Mouse (Mus musculus) olfactory bulb, adult 2 months (tissue): Measurements from ENCODE around the gene Nell1. TPM values are rescaled to one million over a fixed set of nuclear protein-coding genes. Genes with fewer than 3 reads are reported as not detected.

Experiments
- H3K27ac ChIP-seq: fragments of 200-500 bp; 2 replicates; pipeline ENCODE4 v1.5.1; 2012; ENCODE audit warnings: low read depth, low read length; ENCODE audit not compliant: insufficient read depth
- H3K4me1 ChIP-seq: fragments of 200-500 bp; 2 replicates; pipeline ENCODE4 v1.6.1; 2012; ENCODE audit warnings: low read length; ENCODE audit not compliant: control insufficient read depth, insufficient read depth
- H3K4me3 ChIP-seq: fragments of 200-500 bp; 2 replicates; pipeline ENCODE4 v1.5.1; 2012; ENCODE audit warnings: mild to moderate bottlenecking, low read depth, low read length, moderate library complexity; ENCODE audit not compliant: insufficient read depth
- CTCF ChIP-seq: fragments of 200-500 bp; IDR thresholded peaks from 2 replicates; pipeline ENCODE4 v1.5.1; 2012; ENCODE audit warnings: low read depth, mild to moderate bottlenecking, low read length, moderate library complexity; ENCODE audit not compliant: insufficient read depth
- POLR2A ChIP-seq: fragments of 200-500 bp; IDR thresholded peaks from 2 replicates; pipeline ENCODE4 v1.6.1; 2012; ENCODE audit warnings: mild to moderate bottlenecking, low read depth, low read length, moderate library complexity; ENCODE audit not compliant: insufficient read depth
- WGBS: fragments of 180-500 bp; shearing (Covaris S2); methylation state at CpG from one replicate; pipeline ENCODE4 v1.1.7; 2018; 5-methylcytosine and 5-hydroxymethylcytosine counted together
- polyA plus RNA-seq: library from polyadenylated mRNA; stranded (reverse); fragments of >200 nt; gene quantifications from 2 replicates; pipeline ENCODE4 v1.2.4, GENCODE M21; 2012; ENCODE audit warnings: low replicate concordance; ENCODE audit not compliant: missing spikeins, insufficient read depth, insufficient read length

The Nell1 gene
- polyA plus RNA-seq, 1 experiment: not detected

DNA sequence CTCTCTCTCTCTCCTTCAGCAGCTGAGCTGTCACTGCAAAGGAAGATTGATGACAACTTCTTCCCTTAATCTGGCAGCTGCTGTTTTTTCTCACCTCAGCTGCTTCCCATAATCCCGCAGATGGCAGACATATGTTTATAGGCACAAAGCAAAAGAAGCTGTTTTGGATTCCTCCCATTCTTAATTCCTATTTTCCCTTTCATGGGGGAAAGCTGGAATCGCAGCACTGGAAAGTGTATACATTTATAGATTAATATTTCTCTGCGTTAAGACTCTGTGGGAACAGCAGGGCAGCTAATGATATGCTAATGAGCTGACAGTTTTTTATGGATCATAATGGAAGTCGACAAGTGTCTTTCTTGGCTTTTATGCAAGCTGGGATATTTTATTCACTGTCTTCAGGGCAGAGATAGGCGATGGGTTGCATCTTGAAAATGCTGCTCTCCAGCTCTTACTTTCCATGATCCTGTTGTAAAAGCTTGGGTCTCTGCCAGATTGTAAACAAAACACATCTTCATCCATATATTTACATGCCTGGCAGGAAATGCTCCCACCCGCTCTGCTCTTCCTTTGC, 236.1 kb downstream of the Nell1 start:
- Histone ChIP-seq H3K4me1 (no peaks in the 10 kb centered on the region), H3K4me3 (no peak overlapping the region), H3K27ac (no peak overlapping the region)
- WGBS: 23% methylated on average over 6 of the region's 6 CpGs
- TF ChIP-seq POLR2A (no peak), CTCF (no peak)

DNA sequence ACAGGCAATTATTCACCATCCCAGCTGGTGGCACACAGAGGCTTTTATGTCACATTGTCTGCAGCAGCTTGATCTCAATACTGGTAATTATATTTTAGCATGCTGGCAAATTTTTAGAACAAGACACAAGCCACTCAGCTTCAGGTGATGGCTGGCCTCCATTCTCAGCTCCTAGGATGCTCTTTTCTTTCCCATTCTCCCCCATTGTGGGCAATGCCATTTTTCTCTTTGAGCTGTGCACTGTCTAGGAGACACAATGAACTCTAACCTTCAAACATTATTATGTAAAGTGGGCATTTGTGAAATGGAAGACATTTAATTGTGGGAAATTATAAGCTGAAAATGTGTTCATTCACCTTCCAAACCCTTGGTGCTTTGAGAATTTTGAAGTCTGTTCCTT, 247.2 kb downstream of the Nell1 start:
- no peak overlapping the region for H3K27ac ChIP-seq
- no peaks in the 10 kb centered on the region for H3K4me1 ChIP-seq
- no peak for TF ChIP-seq POLR2A
- TF ChIP-seq CTCF: no peak
- no peak overlapping the region for H3K4me3 ChIP-seq

GRCm38 (mm10) chr7:50226621-50227020, 252.0 kb downstream of the Nell1 start:
- Histone ChIP-seq H3K4me1 (no peaks in the 10 kb centered on the region), H3K27ac (no peak overlapping the region), H3K4me3 (no peak overlapping the region)
- WGBS: 93% methylated on average over 2 of the region's 2 CpGs
- TF ChIP-seq POLR2A (no peak), CTCF (no peak)

DNA sequence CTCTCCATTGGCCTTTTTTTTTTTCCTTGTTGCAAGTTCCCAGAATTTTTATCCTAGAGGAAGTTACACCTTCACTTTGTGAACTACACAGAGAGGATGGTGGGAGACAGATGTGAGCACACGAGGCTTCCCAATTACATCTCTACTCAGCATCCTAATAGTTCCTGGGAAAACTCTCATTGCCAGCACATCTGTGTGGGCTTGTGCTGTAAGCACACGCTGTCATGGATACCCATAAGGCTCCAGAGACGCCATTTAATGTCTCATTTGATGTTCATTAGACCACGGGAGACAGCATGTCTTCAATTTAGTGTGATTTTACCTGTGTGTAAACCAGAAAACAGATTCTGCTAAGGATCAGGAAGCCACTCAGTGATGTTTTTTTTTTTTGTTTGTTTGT, 253.6 kb downstream of the Nell1 start:
- WGBS: 43% methylated on average over 4 of the region's 4 CpGs
- H3K4me3 ChIP-seq: no peak overlapping the region
- H3K27ac ChIP-seq: no peak overlapping the region
- H3K4me1 ChIP-seq: no peaks in the 10 kb centered on the region
- no peak for TF ChIP-seq CTCF
- no peak for TF ChIP-seq POLR2A

DNA sequence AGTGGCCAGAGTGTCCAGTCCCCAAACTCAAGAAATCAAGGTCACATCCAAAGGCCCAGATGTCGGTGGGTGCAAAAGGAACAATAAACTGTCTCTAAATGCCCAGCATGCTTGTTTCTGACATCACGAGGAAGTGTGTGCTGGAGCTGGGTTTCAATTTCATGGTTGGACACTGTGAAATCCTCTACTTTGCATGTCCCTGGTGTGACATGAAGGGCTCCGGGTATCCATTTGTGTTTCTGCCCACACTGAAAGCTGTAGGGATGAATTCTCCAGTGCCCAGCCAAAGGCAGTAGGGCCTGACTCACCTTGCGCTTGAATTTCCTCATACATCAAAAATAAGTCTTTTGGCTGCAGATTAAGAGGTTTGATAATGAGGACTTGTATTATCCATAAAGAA, 266.5 kb downstream of the Nell1 start:
- no peak overlapping the region for H3K27ac ChIP-seq
- 82% methylated on average over 4 of the region's 4 CpGs for WGBS

GRCm38 (mm10) chr7:50241634-50242273, 267.1 kb downstream of the Nell1 start:
- no peak overlapping the region for H3K4me3 ChIP-seq
- TF ChIP-seq POLR2A (no peak), CTCF (no peak)
- H3K27ac ChIP-seq: no peak overlapping the region
- WGBS: 25% methylated on average over 5 of the region's 5 CpGs
- peaks cover 3% of the 10 kb centered on the region for H3K4me1 ChIP-seq

More for the DNA sequence above, 266.5 kb downstream of the Nell1 start:
- Histone ChIP-seq H3K4me1 (peaks cover 3% of the 10 kb centered on the region), H3K4me3 (no peak overlapping the region)
- TF ChIP-seq CTCF: no peak
- no peak for TF ChIP-seq POLR2A

GRCm38 (mm10) chr7:50253166-50253565, 278.5 kb downstream of the Nell1 start:
- TF ChIP-seq POLR2A (no peak), CTCF (no peak)
- Histone ChIP-seq H3K4me3 (no peak overlapping the region), H3K4me1 (peaks cover 2% of the 10 kb centered on the region), H3K27ac (no peak overlapping the region)
- WGBS: 55% methylated on average over 3 of the region's 3 CpGs

DNA sequence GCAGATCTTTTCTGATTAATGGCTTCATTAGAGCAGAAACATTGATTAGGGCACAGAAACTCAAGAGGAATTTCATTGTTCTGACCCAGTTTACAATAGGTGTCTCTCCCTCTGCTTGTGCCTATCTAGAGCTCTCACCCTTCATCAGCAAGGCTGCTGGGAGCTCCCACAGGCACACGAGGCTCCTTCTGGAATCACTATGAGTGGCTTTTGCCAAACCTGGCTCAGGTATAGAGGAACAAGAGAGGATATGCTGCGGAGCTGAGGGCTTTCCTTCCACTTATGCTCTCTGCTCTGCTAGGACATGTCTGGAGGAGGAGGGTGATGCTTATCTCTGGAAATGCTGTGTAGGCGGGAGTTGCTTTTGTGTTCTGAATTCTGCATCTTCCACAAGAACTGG, 285.4 kb downstream of the Nell1 start:
- Histone ChIP-seq H3K4me1 (peaks cover 8% of the 10 kb centered on the region), H3K27ac (no peak overlapping the region), H3K4me3 (no peak overlapping the region)
- 49% methylated on average over 3 of the region's 3 CpGs for WGBS
- TF ChIP-seq POLR2A: no peak
- no peak for TF ChIP-seq CTCF

GRCm38 (mm10) chr7:50295508-50295907, 320.8 kb downstream of the Nell1 start:
- Histone ChIP-seq H3K4me3 (no peak overlapping the region), H3K4me1 (no peaks in the 10 kb centered on the region)

More at GRCm38 (mm10) chr7:50295508-50295907, 320.8 kb downstream of the Nell1 start:
- 90% methylated on average over 3 of the region's 3 CpGs for WGBS
- TF ChIP-seq CTCF: no peak
- no peak for TF ChIP-seq POLR2A
- H3K27ac ChIP-seq: no peak overlapping the region
